Mouse (Mus musculus) monocyte, adult 5-6 weeks (primary cell): Measurements from ENCODE around the gene Mpzl3. TPM values are rescaled to one million over a fixed set of nuclear protein-coding genes. Genes with fewer than 3 reads are reported as not detected.

ENCODE experiments used
- ATAC-seq: fragments of 153-309, 156-312 bp; replicated peaks from 2 replicates; pipeline ENCODE4 v1.8.0; 2017; ENCODE audit warnings: mild to moderate bottlenecking; ENCODE audit not compliant: low TSS enrichment, insufficient number of reproducible peaks, severe bottlenecking, poor library complexity, low FRiP score
- total RNA-seq: library from RNA; stranded (forward); fragments of 200-1000, 200-491, 200-594 nt; gene quantifications from 3 replicates; pipeline ENCODE4 v1.2.3, GENCODE M21; 2017

Mpzl3 gene
- total RNA-seq, 1 experiment from 2014 or later = 5.9 TPM

GRCm38 (mm10) chr9:45090811-45091210 is 35.8 kb downstream of the Mpzl3 start:
- no peak for ATAC-seq

- no peak for ATAC-seq
These were observed 37.7 kb downstream of the Mpzl3 start for GRCm38 (mm10) chr9:45092641-45093040.

- ATAC-seq = peak; percentile 71; the same call in 1 of the 2 replicates
These were observed 40.4 kb downstream of the Mpzl3 start for GRCm38 (mm10) chr9:45095149-45095937.

GRCm38 (mm10) chr9:45097877-45098276 is 42.9 kb downstream of the Mpzl3 start:
- no peak for ATAC-seq

- ATAC-seq = no peak
These were observed 43.4 kb downstream of the Mpzl3 start for GRCm38 (mm10) chr9:45098426-45098825.

GRCm38 (mm10) chr9:45102528-45102927 is 47.5 kb downstream of the Mpzl3 start:
- ATAC-seq = no peak

- ATAC-seq = no peak
These were observed 48.4 kb downstream of the Mpzl3 start for GRCm38 (mm10) chr9:45103211-45103979.

GRCm38 (mm10) chr9:45105596-45106374 is 50.8 kb downstream of the Mpzl3 start:
- no peak for ATAC-seq

- ATAC-seq = no peak
These were observed 60.7 kb downstream of the Mpzl3 start for GRCm38 (mm10) chr9:45115706-45116105.

- ATAC-seq = 0 out of 2 replicates have a peak, but pooled peaks have one; percentile 25
These were observed 61.8 kb downstream of the Mpzl3 start for GRCm38 (mm10) chr9:45116819-45117218.

GRCm38 (mm10) chr9:45117741-45118431 is 62.9 kb downstream of the Mpzl3 start, which contains the start of gene Scn2b:
Scn2b (plus strand) TSS chr9:45117782.
- no peak for ATAC-seq

- no peak for ATAC-seq
These were observed 63.6 kb downstream of the Mpzl3 start for GRCm38 (mm10) chr9:45118552-45118951.

- no peak for ATAC-seq
These were observed 64.4 kb downstream of the Mpzl3 start for GRCm38 (mm10) chr9:45119316-45119953.

GRCm38 (mm10) chr9:45119954-45120530 is 65.1 kb downstream of the Mpzl3 start:
- ATAC-seq = no peak

GRCm38 (mm10) chr9:45120567-45120966 is 65.6 kb downstream of the Mpzl3 start:
- no peak for ATAC-seq

- no peak for ATAC-seq
These were observed 66.0 kb downstream of the Mpzl3 start for GRCm38 (mm10) chr9:45121001-45121400.

- peak; percentile 76 for ATAC-seq
These were observed 66.8 kb downstream of the Mpzl3 start for GRCm38 (mm10) chr9:45121769-45122168.
